Mouse (Mus musculus) liver, embryonic 14.5 days (tissue): ENCODE measurements around the gene Smok3b.

Source experiments
- CTCF ChIP-seq: IDR thresholded peaks from 2 replicates; pipeline ENCODE4 v1.5.1; 2016; ENCODE audit warnings: antibody characterized with exemption, low read depth, control low read depth
- EP300 ChIP-seq: IDR thresholded peaks from 2 replicates; pipeline ENCODE4 v1.6.1; 2016; ENCODE audit warnings: antibody characterized with exemption, low read depth

DNA sequence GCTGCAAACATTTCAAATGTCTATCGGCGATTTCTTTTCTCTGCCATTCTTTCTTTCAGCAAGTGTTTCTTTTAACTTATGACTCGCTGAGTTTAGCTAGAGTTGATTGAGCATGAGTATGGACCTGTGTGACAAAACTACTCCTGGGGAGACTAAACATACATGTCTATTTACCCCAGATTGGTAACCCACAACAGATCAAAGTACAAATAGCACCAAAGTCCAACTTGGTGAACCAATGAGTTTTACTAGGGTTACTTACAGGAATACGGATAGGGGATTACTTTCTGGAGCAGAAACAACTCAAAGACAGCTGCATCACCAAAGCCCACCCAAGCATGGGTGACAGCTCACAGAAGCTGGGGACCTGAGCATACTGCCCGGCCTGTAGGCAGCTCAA lies 11.8 kb upstream of the Smok3b start:
- TF ChIP-seq EP300: no peak
- no peak for TF ChIP-seq CTCF
